Mouse (Mus musculus) neural tube, embryonic 13.5 days (tissue): Measurements from ENCODE around the gene Rcbtb1. TPM values are rescaled to one million over a fixed set of nuclear protein-coding genes. Genes with fewer than 3 reads are reported as not detected.

Experiments used
- ATAC-seq: fragments of 200-750 bp; cut with Nextera tagmentation; 2 replicates; pipeline ENCODE4 v1.8.0; 2017; ENCODE audit warnings: low read depth, mild to moderate bottlenecking, moderate TSS enrichment, moderate library complexity
- H3K27ac ChIP-seq: fragments of 300-500 bp; sonication (generic); replicated peaks from 2 replicates; pipeline ENCODE4 v1.5.1; 2015; ENCODE audit warnings: moderate library complexity, mild to moderate bottlenecking, inconsistent platforms
- H3K27me3 ChIP-seq: fragments of 300-500 bp; sonication (generic); 2 replicates; pipeline ENCODE4 v1.6.1; 2015; ENCODE audit warnings: mild to moderate bottlenecking, inconsistent platforms
- H3K36me3 ChIP-seq: fragments of 300-500 bp; sonication (generic); 2 replicates; pipeline ENCODE4 v1.6.1; 2015; ENCODE audit warnings: mild to moderate bottlenecking, inconsistent platforms
- H3K4me1 ChIP-seq: fragments of 300-500 bp; sonication (generic); replicated peaks from 2 replicates; pipeline ENCODE4 v1.6.1; 2015; ENCODE audit warnings: inconsistent platforms
- H3K4me2 ChIP-seq: fragments of 300-500 bp; sonication (generic); 2 replicates; pipeline ENCODE4 v1.6.1; 2015; ENCODE audit warnings: inconsistent platforms, mild to moderate bottlenecking, moderate library complexity
- H3K4me3 ChIP-seq: fragments of 300-500 bp; sonication (generic); 2 replicates; pipeline ENCODE4 v1.5.1; 2015; ENCODE audit warnings: mild to moderate bottlenecking, inconsistent platforms
- H3K9ac ChIP-seq: fragments of 300-500 bp; sonication (generic); 2 replicates; pipeline ENCODE4 v1.6.1; 2015; ENCODE audit warnings: moderate library complexity, mild to moderate bottlenecking, inconsistent platforms
- H3K9me3 ChIP-seq: fragments of 300-500 bp; sonication (generic); 2 replicates; pipeline ENCODE4 v1.6.1; 2016; ENCODE audit warnings: inconsistent platforms
- WGBS: fragments of 180-500 bp; shearing (Covaris S2); methylation state at CpG from one replicate; pipeline ENCODE4 v1.1.7; 2015; 5-methylcytosine and 5-hydroxymethylcytosine counted together
- polyA plus RNA-seq: library from polyadenylated mRNA; unstranded; fragments of >200 nt; fragmentation: Nextera tagmentation; extraction: Ambion mirVana; gene quantifications from 2 replicates; pipeline ENCODE4 v1.2.1, GENCODE M21; 2015

The Rcbtb1 gene
- 58.2 and 58.6 TPM in 2 replicates for polyA plus RNA-seq

GRCm38 (mm10) chr14:59200711-59201603 lies at the start of gene Rcbtb1:
Gene Rcbtb1, plus strand, starts transcription at chr14:59201209.
- Histone ChIP-seq H3K27me3 (no peaks in the 10 kb centered on the region), H3K4me2 (peak within 1 kb of the TSS; percentile 80), H3K4me1 (peaks cover 41% of the 10 kb centered on the region), H3K9me3 (no peaks in the 10 kb centered on the region), H3K36me3 (no peaks in the 10 kb centered on the region), H3K9ac (peak within 1 kb of the TSS; percentile 93), H3K27ac (peak within 1 kb of the TSS; percentile 97), H3K4me3 (peak within 1 kb of the TSS; percentile 83)
- under 1% methylated on average over 96 of the region's 96 CpGs for WGBS
- ATAC-seq: peak; percentile 96

- 86% methylated on average over 2 of the region's 2 CpGs for WGBS
- no peaks in the 10 kb centered on the region for H3K27me3 ChIP-seq
- H3K4me2 ChIP-seq: no peak overlapping the region
- H3K27ac ChIP-seq: no peak overlapping the region
- H3K4me3 ChIP-seq: no peak overlapping the region
- H3K9me3 ChIP-seq: no peaks in the 10 kb centered on the region
- ATAC-seq: no peak
- H3K4me1 ChIP-seq: no peaks in the 10 kb centered on the region
- no peaks in the 10 kb centered on the region for H3K36me3 ChIP-seq
- no peak overlapping the region for H3K9ac ChIP-seq
Measured at GRCm38 (mm10) chr14:59155589-59155988, 45.4 kb upstream of the Rcbtb1 start.

GRCm38 (mm10) chr14:59157016-59157698 lies 43.9 kb upstream of the Rcbtb1 start:
- Histone ChIP-seq H3K27ac (no peak overlapping the region), H3K9ac (no peak overlapping the region), H3K4me3 (no peak overlapping the region), H3K4me2 (no peak overlapping the region), H3K36me3 (no peaks in the 10 kb centered on the region), H3K4me1 (no peaks in the 10 kb centered on the region), H3K27me3 (no peaks in the 10 kb centered on the region), H3K9me3 (no peaks in the 10 kb centered on the region)
- ATAC-seq: no peak
- whole genome bisulfite sequencing: 75% methylated on average over 3 of the region's 3 CpGs

- H3K4me1 ChIP-seq: no peaks in the 10 kb centered on the region
- no peak within 1 kb of the TSS for H3K9ac ChIP-seq
- no peak within 1 kb of the TSS for H3K27ac ChIP-seq
- ATAC-seq: no peak
- 87% methylated on average over 3 of the region's 3 CpGs for WGBS
- H3K27me3 ChIP-seq: no peaks in the 10 kb centered on the region
- no peak within 1 kb of the TSS for H3K4me2 ChIP-seq
- H3K36me3 ChIP-seq: no peaks in the 10 kb centered on the region
- no peaks in the 10 kb centered on the region for H3K9me3 ChIP-seq
- H3K4me3 ChIP-seq: no peak within 1 kb of the TSS
Measured at GRCm38 (mm10) chr14:59178649-59179048, 22.4 kb upstream of the Rcbtb1 start, which contains the start of gene Gm5142. Gene Gm5142, minus strand, starts transcription at chr14:59178749.

GRCm38 (mm10) chr14:59182732-59183131 lies 18.3 kb upstream of the Rcbtb1 start:
- Histone ChIP-seq H3K4me3 (no peak overlapping the region), H3K4me2 (no peak overlapping the region), H3K27ac (no peak overlapping the region), H3K4me1 (no peaks in the 10 kb centered on the region), H3K36me3 (no peaks in the 10 kb centered on the region), H3K27me3 (no peaks in the 10 kb centered on the region), H3K9me3 (no peaks in the 10 kb centered on the region), H3K9ac (no peak overlapping the region)
- no peak for ATAC-seq
- WGBS: 79% methylated on average over 2 of the region's 2 CpGs

- no peaks in the 10 kb centered on the region for H3K27me3 ChIP-seq
- H3K27ac ChIP-seq: no peak overlapping the region
- no peaks in the 10 kb centered on the region for H3K36me3 ChIP-seq
- no peak for ATAC-seq
- no peaks in the 10 kb centered on the region for H3K9me3 ChIP-seq
- no peak overlapping the region for H3K9ac ChIP-seq
- H3K4me3 ChIP-seq: no peak overlapping the region
- no peak overlapping the region for H3K4me2 ChIP-seq
- no peaks in the 10 kb centered on the region for H3K4me1 ChIP-seq
Measured at GRCm38 (mm10) chr14:59185514-59185913, 15.5 kb upstream of the Rcbtb1 start.

- no peak for ATAC-seq
- Histone ChIP-seq H3K9me3 (no peaks in the 10 kb centered on the region), H3K4me3 (no peak overlapping the region), H3K9ac (no peak overlapping the region), H3K36me3 (no peaks in the 10 kb centered on the region), H3K27me3 (no peaks in the 10 kb centered on the region), H3K27ac (no peak overlapping the region), H3K4me2 (no peak overlapping the region), H3K4me1 (no peaks in the 10 kb centered on the region)
- WGBS: 79% methylated on average over 2 of the region's 2 CpGs
Measured at GRCm38 (mm10) chr14:59186121-59186520, 14.9 kb upstream of the Rcbtb1 start.

- Histone ChIP-seq H3K9me3 (no peaks in the 10 kb centered on the region), H3K4me3 (peak overlapping the region; percentile 83), H3K9ac (peak overlapping the region; percentile 93), H3K4me2 (peak overlapping the region; percentile 80), H3K27me3 (no peaks in the 10 kb centered on the region), H3K27ac (peak overlapping the region; percentile 97), H3K4me1 (peaks cover 49% of the 10 kb centered on the region), H3K36me3 (no peaks in the 10 kb centered on the region)
- ATAC-seq: no peak; the same call in 1 of the 2 replicates
- under 1% methylated on average over 21 of the region's 21 CpGs for WGBS
Measured at GRCm38 (mm10) chr14:59201604-59202215, 701 bp downstream of the Rcbtb1 start.

- H3K27ac ChIP-seq: peak overlapping the region; percentile 53; the same call in 1 of the 2 replicates
Measured at GRCm38 (mm10) chr14:59205461-59205860, 4.5 kb downstream of the Rcbtb1 start.

GRCm38 (mm10) chr14:59205976-59206583 lies 5.1 kb downstream of the Rcbtb1 start:
- Histone ChIP-seq H3K4me2 (peak overlapping the region; percentile 24; the same call in 1 of the 2 replicates), H3K27ac (peak overlapping the region; percentile 10; the same call in 1 of the 2 replicates), H3K9ac (peak overlapping the region; percentile 22; the same call in 1 of the 2 replicates), H3K4me1 (peaks cover 62% of the 10 kb centered on the region), H3K9me3 (no peaks in the 10 kb centered on the region), H3K27me3 (no peaks in the 10 kb centered on the region), H3K36me3 (peaks cover 8% of the 10 kb centered on the region), H3K4me3 (no peak overlapping the region)
- WGBS: 41% methylated on average over 10 of the region's 10 CpGs
- no peak for ATAC-seq

More at GRCm38 (mm10) chr14:59205461-59205860, 4.5 kb downstream of the Rcbtb1 start:
- ATAC-seq: no peak
- Histone ChIP-seq H3K9ac (peak overlapping the region; percentile 64), H3K36me3 (0 out of 2 replicates have a peak, but pooled peaks cover 3% of the 10 kb centered on the region), H3K4me3 (no peak overlapping the region), H3K4me1 (peaks cover 66% of the 10 kb centered on the region), H3K27me3 (no peaks in the 10 kb centered on the region), H3K4me2 (peak overlapping the region; percentile 80), H3K9me3 (no peaks in the 10 kb centered on the region)
- WGBS: 23% methylated on average over 7 of the region's 7 CpGs

GRCm38 (mm10) chr14:59209003-59209402 lies 8.0 kb downstream of the Rcbtb1 start:
- Histone ChIP-seq H3K9ac (no peak overlapping the region), H3K4me2 (no peak overlapping the region), H3K36me3 (peaks cover 28% of the 10 kb centered on the region), H3K4me3 (no peak overlapping the region), H3K27me3 (no peaks in the 10 kb centered on the region), H3K9me3 (no peaks in the 10 kb centered on the region), H3K27ac (no peak overlapping the region), H3K4me1 (peaks cover 45% of the 10 kb centered on the region)
- WGBS: 92% methylated on average over 7 of the region's 7 CpGs
- no peak for ATAC-seq
